Mouse (Mus musculus) frontal cortex, postnatal 14 days (tissue): ENCODE results near the gene Ankle2.

Experiments
- DNase-seq, 2 experiments: peaks; one replicate each; pipeline ENCODE4 v3.0.0; 2022; ENCODE audit warnings: low spot score in 2 of 2

Ankle2 gene

DNA sequence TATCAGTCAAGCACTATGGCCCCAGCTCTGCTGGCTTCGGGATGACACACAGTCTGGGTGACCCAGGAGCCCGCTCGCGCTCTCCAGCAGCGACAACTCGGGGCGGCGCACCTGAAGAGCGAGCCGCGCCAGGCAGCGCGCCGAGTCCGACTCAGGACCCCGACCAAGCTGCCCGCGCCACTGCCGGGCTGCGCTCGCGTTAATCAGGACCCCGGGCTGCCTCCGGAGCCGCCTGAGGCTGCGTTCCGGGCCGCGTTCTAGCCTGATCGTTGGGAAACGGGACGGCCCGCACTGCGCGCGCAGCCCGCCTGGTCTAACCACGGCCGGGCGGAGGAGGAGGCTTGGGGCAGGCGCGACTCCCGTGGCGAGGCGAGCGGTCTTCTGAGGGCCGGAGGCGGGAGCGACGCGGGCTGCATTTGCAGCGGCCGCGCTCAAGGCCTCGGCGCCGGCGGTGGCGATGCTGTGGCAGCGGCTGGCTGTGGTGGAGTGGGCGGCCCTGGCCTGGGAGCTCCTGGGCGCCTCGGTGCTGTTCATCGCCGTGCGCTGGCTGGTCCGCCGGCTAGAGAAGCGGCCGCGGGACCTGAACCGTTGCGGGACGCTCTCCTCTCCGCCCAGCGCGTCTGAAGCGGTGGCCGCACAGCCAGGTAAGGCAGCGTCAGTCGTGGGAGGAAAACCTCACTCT, at the start of gene Ankle2:
TSS of gene Ankle2 (plus strand) at position 225 of the 682 bp plus-strand sequence.
- DNase-seq: peak; percentile 83 to 87

DNA sequence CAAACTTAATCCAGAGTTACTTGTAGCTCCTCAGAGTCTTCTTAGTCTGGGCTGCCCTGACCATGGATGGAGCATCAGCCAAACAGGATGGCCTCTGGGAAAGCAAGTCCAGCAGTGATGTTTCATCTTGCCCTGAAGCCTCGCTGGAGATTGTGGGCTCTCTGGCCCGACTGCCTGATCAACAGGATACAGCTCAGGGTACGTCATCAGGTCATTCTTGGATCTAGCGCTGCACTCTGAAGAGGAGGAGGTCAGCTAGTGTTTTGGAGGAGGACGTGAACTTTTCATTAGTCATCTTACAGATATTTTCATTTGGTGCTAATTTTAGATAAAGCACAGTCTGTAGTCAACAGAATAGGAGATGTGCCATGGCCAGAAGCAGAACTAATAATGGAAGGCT, 49.1 kb upstream of the Ankle2 start:
- DNase-seq: no peak

DNA sequence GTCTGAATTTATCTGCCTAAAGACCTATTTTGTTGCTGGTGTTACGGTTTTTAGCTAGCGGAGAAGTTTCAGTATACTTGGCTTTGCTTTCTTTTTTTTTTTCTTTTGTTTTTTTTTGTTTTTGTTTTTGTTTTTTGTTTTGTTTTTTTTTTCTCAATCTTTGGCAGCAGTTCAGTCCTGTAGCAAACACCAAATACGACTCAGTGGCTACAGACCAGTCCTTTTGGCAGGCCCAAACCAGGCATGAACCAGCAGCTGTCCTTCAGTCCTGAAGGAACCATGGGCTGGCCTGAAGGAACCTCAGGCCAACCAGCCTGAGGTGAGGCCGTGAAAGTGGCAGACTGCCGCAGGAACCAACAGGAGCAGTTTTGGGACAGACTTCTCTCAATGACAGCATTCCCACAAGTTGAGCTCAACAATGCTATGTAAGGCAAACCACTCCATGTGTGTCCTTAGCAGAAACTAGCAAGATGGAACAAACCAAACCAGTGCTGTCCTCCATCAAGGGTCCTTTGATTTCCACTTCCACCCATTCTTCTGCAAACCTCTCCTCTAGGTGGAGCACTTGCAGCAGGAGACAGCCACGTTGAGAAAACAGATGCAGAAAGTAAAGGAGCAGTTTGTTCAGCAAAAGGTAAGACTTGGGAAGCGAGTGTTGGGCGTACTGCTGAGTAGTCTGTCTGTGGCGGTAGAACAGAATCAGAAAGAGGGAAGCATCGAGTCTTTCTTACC, 27.5 kb upstream of the Ankle2 start:
- no peak for DNase-seq

DNA sequence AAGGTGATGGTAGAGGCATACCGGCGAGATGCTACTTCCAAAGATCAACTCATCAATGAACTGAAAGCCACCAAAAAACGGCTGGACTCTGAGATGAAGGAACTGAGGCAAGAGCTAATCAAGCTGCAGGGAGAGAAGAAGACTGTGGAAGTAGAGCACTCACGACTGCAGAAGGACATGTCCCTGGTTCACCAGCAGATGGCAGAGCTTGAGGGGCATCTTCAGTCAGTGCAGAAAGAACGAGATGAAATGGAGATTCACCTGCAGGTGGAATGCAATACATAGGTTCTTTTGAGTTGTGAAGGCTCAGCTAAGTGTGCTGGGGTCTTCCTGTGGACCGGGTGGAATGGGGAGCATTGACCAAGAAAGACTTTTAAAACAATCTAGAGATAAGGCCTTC, 26.0 kb upstream of the Ankle2 start:
- DNase-seq: no peak

DNA sequence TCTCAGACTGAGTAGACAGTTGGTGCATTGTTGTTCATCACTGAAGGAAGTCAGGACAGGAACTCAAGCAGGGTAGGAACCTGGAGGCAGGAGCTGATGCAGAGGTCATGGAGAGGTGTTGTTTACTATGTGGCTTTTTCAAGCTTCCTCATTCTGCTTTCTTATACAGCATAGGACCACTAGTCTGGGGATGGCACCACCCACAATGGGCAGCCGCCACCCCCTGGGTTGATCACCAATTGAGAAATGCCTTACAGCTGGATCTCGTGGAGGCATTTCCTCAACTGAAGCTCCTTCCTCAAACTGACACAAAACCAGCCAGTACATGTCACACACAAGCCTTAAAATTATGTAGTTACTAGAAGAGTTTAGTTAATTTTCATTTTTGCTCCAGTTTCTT, 19.5 kb upstream of the Ankle2 start:
- DNase-seq: no peak

DNA sequence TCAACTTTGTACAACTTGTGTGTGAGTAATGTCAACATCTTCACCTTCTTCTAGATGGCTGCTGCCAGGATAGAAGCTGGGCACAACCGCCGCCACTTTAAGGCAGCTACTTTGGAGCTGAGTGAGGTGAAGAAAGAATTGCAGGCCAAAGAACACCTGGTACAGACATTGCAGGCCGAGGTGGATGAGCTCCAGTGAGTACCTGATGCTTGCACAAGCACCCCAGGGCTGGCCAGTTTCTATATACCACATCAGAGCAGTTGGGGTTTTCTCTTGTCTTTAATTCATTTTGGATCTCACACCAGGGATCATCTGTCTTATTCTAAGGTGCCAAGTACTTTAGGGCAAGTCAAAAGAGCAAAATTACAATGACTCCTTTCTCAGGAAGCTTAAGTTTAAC, 14.0 kb upstream of the Ankle2 start:
- DNase-seq: no peak

DNA sequence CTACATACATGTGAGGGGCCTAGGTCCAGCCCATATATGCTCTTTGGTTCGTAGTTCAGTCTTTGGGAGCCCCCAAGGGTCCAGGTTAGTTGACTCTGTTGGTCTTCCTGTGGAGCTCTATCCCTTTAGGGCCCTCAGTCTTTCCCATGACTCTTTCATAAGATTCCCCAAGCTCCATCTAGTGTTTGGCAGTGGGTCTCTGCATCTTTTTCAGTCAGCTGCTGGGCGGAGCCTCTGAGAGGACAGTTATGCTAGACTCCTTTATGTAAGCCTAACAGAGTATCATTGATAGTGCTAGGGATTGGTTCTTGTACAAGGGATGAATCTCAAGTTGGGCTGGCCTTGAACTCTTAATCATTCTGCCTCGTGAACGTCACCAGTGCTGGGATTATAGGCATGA, 10.5 kb upstream of the Ankle2 start:
- no peak for DNase-seq

DNA sequence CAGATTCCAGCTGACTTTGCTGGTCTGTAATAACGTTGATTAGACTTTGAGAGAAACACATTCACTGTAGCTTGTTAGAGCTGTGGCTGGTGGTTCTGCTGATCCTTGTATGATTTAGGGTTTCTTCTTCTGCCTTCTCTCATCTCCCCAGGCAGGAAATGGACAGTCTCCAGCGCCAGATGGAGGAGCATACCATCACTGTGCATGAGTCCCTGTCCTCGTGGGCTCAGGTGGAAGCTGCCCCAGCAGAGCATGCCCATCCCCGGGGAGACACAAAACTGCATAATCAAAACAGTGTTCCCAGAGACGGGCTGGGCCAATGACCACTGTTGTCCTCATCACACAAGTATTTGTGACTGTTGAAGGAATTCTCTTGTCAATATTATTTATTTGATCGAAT, 8.0 kb upstream of the Ankle2 start:
- no peak for DNase-seq

DNA sequence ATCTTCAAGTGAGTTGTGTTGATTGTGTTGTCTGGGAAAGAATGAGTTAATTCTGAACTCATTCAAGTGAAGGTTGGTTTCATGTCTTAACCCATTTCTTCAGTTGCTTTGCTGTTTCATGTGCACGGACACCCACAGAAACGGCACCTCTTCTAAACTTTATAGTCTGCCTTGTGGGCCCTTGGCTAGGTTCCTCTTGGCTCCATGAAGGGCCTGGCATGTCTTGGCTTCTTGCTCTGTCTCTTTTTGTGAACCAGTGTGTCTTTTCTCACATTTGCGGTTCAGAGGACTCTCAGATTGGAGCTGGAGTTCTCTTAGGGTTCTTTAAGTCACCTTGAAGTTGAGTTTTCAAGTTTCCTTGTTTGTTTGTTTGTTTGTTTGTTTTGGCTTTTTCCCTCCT, 5.7 kb upstream of the Ankle2 start:
- DNase-seq: no peak

DNA sequence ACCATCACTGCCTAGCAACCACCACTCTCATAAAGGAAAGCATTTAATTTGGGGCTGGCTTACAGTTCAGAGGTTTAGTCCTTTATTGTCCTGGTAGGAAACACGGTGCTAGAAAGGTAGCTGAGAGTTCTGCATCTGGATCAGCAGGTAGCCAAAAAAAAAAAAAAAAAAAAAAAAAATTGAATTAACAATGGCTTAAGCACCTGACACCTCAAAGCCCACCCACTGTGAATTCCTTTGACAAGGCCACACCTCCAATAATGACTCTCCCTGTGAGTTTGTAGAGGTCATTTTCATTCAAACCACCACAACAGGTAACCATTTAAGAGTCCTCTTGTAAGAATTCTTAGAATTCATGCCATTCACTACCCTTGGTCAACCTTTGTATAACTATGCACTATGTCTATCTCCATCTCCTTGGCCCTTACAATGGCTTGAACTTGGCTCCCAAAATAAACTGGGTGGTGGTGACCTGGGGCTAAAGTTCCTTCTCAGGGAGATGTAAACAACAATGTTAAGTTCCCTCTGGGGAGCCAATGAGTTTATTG, 3.4 kb upstream of the Ankle2 start:
- DNase-seq: no peak

DNA sequence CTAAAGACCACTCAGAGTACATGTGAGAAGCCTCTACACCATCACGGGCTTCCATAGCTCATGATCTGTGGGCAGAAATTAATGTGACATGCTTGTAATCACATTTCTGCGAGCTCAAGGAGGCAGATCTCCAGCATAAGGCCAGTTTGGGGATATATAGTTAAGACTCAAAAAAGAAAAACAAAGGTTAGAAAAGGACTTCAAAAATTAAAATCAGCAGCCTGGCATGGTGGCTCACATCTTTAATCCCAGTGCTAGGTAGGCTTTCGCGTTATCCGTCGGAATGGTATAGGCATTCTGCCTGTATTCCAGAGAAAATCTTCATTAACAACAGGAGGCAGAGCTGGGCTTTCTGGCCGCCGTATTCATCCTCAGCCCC, 414 bp upstream of the Ankle2 start:
- no peak for DNase-seq

DNA sequence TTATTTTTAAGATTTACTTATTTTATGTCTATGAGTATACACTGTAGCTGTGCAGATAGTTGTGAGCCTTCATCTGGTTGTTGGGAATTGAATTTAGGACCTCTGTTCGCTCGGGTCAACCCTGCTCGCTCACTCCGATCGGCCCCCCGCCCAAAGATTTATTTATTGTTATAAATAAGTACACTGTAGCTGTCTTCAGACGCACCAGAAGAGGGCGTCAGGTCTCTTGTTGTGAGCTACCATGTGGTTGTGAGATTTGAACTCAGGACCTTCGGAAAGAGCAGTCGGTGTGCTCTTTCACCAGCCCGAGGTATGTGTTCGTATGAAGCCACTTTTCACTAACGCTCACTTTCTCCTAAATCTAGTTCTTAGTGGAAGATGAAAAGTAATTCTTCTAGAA, 834 bp downstream of the Ankle2 start:
- DNase-seq: no peak

DNA sequence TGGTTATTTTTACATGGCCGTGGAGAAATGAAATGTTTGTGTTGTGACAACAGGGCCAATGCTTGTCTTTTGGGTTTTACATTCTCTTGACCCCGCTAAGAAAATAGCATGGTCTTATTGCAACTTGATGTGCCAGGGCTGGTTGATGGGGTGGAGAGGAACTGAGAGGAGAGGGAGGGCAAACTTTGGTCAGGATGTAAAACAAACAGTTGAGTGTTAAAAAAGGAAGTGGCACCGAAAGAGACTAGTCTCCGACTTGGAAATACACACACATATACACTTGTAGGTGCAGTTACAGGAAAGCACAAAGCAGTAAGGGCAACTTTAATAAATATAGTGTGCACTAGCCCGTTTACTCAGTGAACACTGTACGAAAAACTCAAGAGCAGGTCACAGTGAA, 1.5 kb downstream of the Ankle2 start:
- DNase-seq: no peak

DNA sequence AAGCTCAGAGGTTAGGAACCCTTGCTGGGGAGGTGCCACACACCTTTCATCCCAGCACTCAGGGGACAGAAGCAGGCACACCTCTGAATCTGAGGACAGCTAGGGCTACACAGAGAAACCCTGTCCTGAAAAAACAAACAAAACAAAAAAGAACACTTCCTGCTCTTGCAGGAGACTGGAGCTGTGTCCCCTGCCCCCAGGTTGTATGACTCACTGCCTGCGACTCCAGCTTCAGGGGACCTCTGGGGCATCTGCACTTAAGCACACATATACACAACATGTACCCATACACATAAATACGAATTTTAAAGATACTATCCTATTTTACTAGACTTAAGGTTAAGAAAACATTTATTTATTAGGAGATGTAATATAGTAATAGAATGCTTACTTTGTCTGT, 13.3 kb downstream of the Ankle2 start:
- DNase-seq: no peak

DNA sequence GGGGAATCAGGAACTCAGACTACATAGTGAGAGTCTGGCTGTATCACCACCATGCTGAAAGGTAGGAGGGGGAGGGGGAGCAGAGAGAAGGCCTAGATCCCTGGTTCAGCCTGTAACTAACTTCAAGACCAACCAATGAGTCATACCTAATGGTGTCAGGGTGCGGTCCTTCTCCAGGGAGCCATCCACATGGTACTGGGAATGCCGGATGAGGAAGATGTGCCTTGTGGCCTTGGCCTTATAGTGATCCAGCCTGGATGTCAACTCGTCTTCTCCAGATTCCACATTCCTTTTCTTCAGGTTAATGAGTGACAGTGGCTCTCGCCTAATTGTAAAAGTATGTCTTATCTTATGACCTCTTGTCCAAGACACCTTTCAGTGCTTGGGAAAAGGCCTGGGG, 36.1 kb downstream of the Ankle2 start:
- no peak for DNase-seq

DNA sequence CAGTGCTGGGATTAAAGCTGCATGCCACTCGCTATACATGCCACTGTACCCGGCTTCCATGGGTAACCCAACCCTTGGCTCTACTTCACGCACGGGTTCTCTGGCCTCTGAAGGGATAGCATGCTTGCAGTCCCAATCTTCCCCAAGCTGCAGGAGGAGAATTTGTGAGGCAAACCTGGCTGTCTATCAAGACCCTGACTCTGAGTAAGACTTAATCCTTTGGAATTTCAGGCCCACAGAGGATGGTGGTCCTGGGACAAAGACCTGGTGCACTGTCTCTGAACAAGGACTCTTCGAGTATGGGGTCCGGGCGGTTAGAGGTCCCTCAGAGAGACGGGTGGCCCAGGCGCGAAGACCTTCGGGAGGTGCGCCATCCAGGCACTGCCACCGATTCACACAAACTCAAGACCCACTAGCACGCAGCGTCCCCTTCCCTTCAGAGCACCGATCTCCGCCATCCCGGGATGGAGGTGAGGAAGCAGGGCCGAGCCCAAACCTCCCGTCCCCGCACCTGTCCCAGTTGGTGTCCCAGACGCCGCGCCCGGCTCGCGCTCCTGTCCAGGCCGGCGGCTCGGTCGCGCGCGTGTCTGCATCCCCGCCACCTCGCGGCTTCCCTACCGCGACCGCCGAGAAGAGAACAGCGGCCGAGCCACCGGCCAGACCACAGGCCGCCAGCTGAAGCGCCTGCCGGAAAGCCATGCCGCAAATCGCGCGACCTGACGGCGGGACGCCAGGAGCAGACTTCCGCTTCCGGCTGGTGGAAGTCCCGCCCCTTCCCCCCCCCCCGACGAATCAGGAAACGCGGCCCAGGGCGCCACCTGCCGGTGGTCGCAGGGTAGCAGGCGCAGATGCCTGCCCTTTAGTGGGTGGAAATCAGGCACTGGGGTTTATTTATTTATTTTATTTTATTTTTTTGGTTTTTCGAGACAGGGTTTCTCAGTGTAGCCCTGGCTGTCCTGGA, 38.6 kb downstream of the Ankle2 start, which contains the start of gene Pgam5:
TSS of gene Pgam5 (minus strand) at position 773 of the 961 bp plus-strand sequence.
- peak; percentile 62 to 81 for DNase-seq

DNA sequence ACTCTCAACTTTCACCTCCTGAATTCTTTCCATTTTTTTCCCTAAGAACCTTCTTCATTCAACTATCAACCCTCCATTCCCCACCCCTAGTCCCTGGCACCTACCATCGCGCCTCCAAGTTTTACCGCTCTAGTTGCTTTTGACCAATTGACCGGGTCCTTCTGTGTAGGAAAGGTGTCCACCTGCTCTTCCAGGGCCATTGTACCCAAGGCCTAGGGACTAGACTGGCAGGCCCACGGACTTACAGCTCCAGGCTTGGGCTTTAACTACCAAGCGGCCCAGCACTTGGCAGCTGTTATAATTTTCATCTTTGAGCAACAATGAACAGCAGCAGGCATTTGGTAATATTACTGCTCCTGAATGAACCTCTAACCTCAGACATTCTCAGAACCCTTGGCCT, 39.4 kb downstream of the Ankle2 start:
- DNase-seq: no peak

DNA sequence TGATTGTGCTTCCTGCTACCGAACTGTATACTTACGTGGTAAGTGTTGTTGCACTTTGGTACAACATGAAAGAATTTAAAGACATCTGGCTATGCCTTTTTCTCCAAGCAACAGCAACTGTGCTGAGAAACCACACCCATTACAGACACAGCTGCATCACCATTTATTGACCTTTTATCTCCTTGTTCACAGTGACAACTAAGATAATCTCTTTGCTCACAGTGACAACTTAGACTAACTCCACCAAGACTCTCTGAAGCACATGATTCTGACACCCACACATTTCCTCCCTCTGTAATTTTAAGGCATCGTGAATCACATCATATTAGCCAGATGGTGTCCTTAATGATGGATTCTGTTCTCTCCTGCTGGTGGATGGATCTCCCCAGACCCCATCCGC, 43.3 kb downstream of the Ankle2 start:
- DNase-seq: no peak

DNA sequence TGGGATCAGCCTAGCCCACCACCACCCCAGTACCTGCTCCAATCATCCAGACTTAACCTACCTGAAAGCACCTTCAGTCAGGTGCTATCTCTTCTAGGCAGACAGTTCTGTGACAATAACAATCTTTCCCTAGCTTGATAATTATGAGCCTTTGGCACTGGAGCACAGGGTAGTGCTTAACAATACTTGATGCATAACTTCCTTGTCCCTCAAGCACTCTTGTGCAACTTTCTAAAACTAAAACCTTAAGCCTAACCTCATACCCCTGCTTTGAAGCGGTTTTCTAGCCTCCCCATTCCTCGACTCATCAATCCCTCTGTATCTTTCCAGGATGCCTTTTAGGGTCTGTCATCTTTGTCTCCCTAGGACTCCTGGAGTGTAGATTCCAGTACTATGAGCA, 44.0 kb downstream of the Ankle2 start:
- DNase-seq: no peak

DNA sequence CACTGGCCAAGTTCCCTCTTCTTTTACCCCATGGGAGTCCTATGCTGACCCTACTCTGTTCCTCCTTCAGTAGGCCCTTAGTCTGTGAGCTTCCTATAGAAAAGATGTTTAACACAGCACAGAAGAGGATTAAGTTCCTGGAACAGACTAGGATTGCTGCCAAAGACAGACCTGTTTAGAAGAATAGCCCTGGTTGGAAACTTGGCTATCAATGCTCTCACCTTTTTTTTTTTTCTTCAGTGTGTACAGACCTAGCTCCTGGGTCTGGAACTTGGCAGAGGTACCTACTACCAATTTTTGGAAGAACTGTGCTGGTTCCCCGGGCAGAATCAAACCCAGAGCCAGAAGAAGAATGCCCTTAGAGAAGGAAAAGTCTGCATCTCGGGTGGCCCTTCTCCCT, 45.6 kb downstream of the Ankle2 start:
- DNase-seq: no peak

DNA sequence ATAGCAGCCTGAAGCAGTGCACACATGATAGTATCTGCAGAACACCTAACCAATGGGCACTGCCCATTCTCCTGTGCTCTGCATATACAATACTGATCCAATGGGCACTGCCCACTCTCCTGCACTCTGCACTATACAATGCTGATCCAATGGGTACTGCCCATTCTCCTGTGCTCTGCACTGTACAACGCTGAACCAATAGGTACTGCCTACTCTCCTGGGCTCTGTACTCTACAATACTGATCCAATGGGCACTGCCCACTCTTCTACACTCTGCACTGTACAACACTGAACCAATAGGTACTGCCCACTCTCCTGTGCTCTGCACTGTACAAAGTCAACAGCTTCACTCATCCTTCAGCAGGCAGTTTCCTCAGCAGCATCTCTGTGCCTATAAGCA, 46.1 kb downstream of the Ankle2 start:
- no peak for DNase-seq

DNA sequence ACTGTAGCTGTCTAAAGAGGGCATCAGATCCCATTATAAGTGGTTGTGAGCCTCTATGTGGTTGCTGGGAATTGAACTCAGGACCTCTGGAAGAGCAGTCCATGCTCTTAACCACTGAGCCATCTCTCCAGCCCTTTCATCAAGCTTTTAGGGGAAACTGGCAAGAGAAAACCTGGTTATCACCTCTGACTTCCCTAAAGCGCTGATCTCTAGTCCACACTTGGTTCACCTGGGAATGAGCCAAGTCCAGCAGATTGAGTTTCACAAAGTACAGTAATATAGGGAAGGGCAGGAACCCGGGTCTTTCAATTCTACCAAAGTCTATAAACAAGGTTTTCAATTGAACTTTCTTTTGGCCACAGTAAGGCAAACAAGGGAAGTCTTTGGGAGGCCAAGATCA, 51.2 kb downstream of the Ankle2 start:
- DNase-seq: no peak
